Mouse (Mus musculus): ENCODE data around the gene Zbtb18.

Gene Zbtb18

GRCm38 (mm10) chr1:177483612-177484011 lies 41.5 kb downstream of the Zbtb18 start:
- DNase-seq (ENCODE audit: low spot score in 2 of 2), result no peak

GRCm38 (mm10) chr1:177484280-177484679 lies 42.1 kb downstream of the Zbtb18 start:
- no peak for DNase-seq (ENCODE audit: low spot score in 2 of 2)

- DNase-seq (ENCODE audit: low spot score in 2 of 2), result no peak
Measured at GRCm38 (mm10) chr1:177484680-177485079, 42.5 kb downstream of the Zbtb18 start.

- DNase-seq (ENCODE audit: low spot score in 2 of 2), result no peak
Measured at GRCm38 (mm10) chr1:177489844-177490243, 47.7 kb downstream of the Zbtb18 start.

- DNase-seq (ENCODE audit: low spot score in 2 of 2), result no peak
Measured at GRCm38 (mm10) chr1:177490808-177491207, 48.7 kb downstream of the Zbtb18 start.

GRCm38 (mm10) chr1:177491280-177491679 lies 49.1 kb downstream of the Zbtb18 start:
- DNase-seq (ENCODE audit: low spot score in 2 of 2), result no peak

- no peak for DNase-seq (ENCODE audit: low spot score in 2 of 2)
Measured at GRCm38 (mm10) chr1:177494306-177494705, 52.2 kb downstream of the Zbtb18 start.

- no peak for DNase-seq (ENCODE audit: low spot score in 2 of 2)
Measured at GRCm38 (mm10) chr1:177494913-177495542, 52.9 kb downstream of the Zbtb18 start.
